Mouse (Mus musculus): ENCODE measurements around the gene Vac14. TPM values are rescaled to one million over a fixed set of nuclear protein-coding genes. Genes with fewer than 3 reads are reported as not detected.

Gene Vac14
- 1 to 10 TPM; 5.6 to 7.8 (median 6.3) TPM for polyA plus RNA-seq (2017; shearing (Covaris generic))

GRCm38 (mm10) chr8:110618391-110619207 is at the start of gene Vac14:
Vac14 (plus strand) TSS chr8:110618585.
- peak; percentile 98 for ATAC-seq

GRCm38 (mm10) chr8:110592641-110593040 is 25.7 kb upstream of the Vac14 start:
- ATAC-seq, result no peak

- no peak for ATAC-seq
Observed at GRCm38 (mm10) chr8:110594164-110594563, 24.2 kb upstream of the Vac14 start.

- ATAC-seq, result no peak
Observed at GRCm38 (mm10) chr8:110604556-110604955, 13.8 kb upstream of the Vac14 start.

- ATAC-seq, result no peak
Observed at GRCm38 (mm10) chr8:110605401-110606015, 12.9 kb upstream of the Vac14 start.

- ATAC-seq, result no peak
Observed at GRCm38 (mm10) chr8:110615730-110616129, 2.7 kb upstream of the Vac14 start.

GRCm38 (mm10) chr8:110617801-110618358 is 505 bp upstream of the Vac14 start:
- no peak for ATAC-seq

GRCm38 (mm10) chr8:110619208-110619574 is 806 bp downstream of the Vac14 start:
- ATAC-seq, result no peak

GRCm38 (mm10) chr8:110619919-110620318 is 1.5 kb downstream of the Vac14 start:
- ATAC-seq, result no peak

GRCm38 (mm10) chr8:110626431-110626830 is 8.0 kb downstream of the Vac14 start:
- no peak for ATAC-seq

GRCm38 (mm10) chr8:110629245-110630063 is 11.1 kb downstream of the Vac14 start:
- no peak for ATAC-seq

GRCm38 (mm10) chr8:110630079-110630478 is 11.7 kb downstream of the Vac14 start:
- ATAC-seq, result no peak

GRCm38 (mm10) chr8:110630571-110631071 is 12.2 kb downstream of the Vac14 start:
- no peak for ATAC-seq

- no peak for ATAC-seq
Observed at GRCm38 (mm10) chr8:110631201-110631600, 12.8 kb downstream of the Vac14 start.

- ATAC-seq, result no peak
Observed at GRCm38 (mm10) chr8:110633814-110634213, 15.4 kb downstream of the Vac14 start.

GRCm38 (mm10) chr8:110636182-110636581 is 17.8 kb downstream of the Vac14 start:
- ATAC-seq, result no peak

- no peak for ATAC-seq
Observed at GRCm38 (mm10) chr8:110642331-110642730, 23.9 kb downstream of the Vac14 start.

- ATAC-seq, result no peak
Observed at GRCm38 (mm10) chr8:110643177-110643576, 24.8 kb downstream of the Vac14 start.

- no peak for ATAC-seq
Observed at GRCm38 (mm10) chr8:110644422-110644821, 26.0 kb downstream of the Vac14 start.

- no peak for ATAC-seq
Observed at GRCm38 (mm10) chr8:110644901-110645300, 26.5 kb downstream of the Vac14 start.

GRCm38 (mm10) chr8:110645340-110645739 is 27.0 kb downstream of the Vac14 start:
- ATAC-seq, result no peak

GRCm38 (mm10) chr8:110646064-110646463 is 27.7 kb downstream of the Vac14 start:
- no peak for ATAC-seq

- no peak for ATAC-seq
Observed at GRCm38 (mm10) chr8:110648577-110648976, 30.2 kb downstream of the Vac14 start.

Measured in inflammation-experienced regulatory T-cells, adult 6 months (primary cell).